ENCODE assay signal across 12 mouse cellular contexts in genomic region chr2:72554603-72555002, GRCm38 (mm10).
A peak's percentile ranks its signal among the peaks of the same experiment; 100 is the strongest.
DNase-seq lines count a peak whose midpoint lies in the region; ATAC-seq and TF ChIP-seq lines count a peak whose summit lies in the region.
"Had no signal": no experiment of that assay in that cellular context is flagged by ENCODE, and none has a peak within 500 bp of the region (broad histone marks: within the 10 kb centered on the region; RNA-seq: fewer than 3 reads in every experiment).

No protein-coding gene starts in this region.

- no peak overlapping the region for H3K27ac ChIP-seq in kidney, adult 2 months (ENCODE audit: insufficient read depth, low read depth, low read length)
- H3K27ac ChIP-seq in midbrain, embryonic 11.5 days (ENCODE audit: low read depth, low read length): no peak overlapping the region
- H3K27ac ChIP-seq: intestine, embryonic 15.5 days; midbrain, embryonic 13.5 days; neural tube, embryonic 12.5 days had no signal

- no peaks in the 10 kb centered on the region for H3K36me3 ChIP-seq in kidney, adult 2 months (ENCODE audit: control insufficient read depth, insufficient read depth, low read length)
- H3K36me3 ChIP-seq in midbrain, embryonic 11.5 days (ENCODE audit: control insufficient read depth, insufficient read depth, low read length): no peaks in the 10 kb centered on the region
- H3K36me3 ChIP-seq: intestine, embryonic 15.5 days; midbrain, embryonic 13.5 days; neural tube, embryonic 12.5 days had no signal

- no peaks in the 10 kb centered on the region for H3K4me1 ChIP-seq in kidney, adult 2 months (ENCODE audit: control insufficient read depth, insufficient read depth, low read length)
- peaks cover 7% of the 10 kb centered on the region; the same call in 1 of the 2 replicates for H3K4me1 ChIP-seq in midbrain, embryonic 11.5 days (ENCODE audit: control insufficient read depth, insufficient read depth, low read length)
- H3K4me1 ChIP-seq: neural tube, embryonic 12.5 days had no signal

- peak; percentile 27 for DNase-seq in kidney, adult 2 months
- no peak for DNase-seq in kidney, adult 9 months
- peak; percentile 42 for DNase-seq in adrenal gland, postnatal 14 days
- DNase-seq in gastrocnemius, postnatal 14 days: peak; percentile 55
- DNase-seq in lung, postnatal 10 days: peak; percentile 80
- DNase-seq in cerebellum, postnatal 25 days: no peak
- no peak for DNase-seq in spleen, postnatal 10 days (ENCODE audit: low spot score in 2 of 2)
- no peak for DNase-seq in midbrain, embryonic 11.5 days (ENCODE audit: low spot score, missing footprints)
- DNase-seq: thymus, postnatal 4 days had no signal

- intact Hi-C loops in gastrocnemius, postnatal 14 days (cut with DNase I; ENCODE audit: low total_unique reads): no loop called here

- no peak overlapping the region for H3K9ac ChIP-seq in midbrain, embryonic 11.5 days (ENCODE audit: low read length)
- H3K9ac ChIP-seq: intestine, embryonic 15.5 days; midbrain, embryonic 13.5 days; neural tube, embryonic 12.5 days had no signal

- no peak for TF ChIP-seq CTCF in kidney, adult 2 months (conservative IDR thresholded peaks at IDR 0.05; ENCODE audit: insufficient read depth, insufficient read length, low read depth, low read length)

- no peak overlapping the region for H3K4me2 ChIP-seq in midbrain, embryonic 11.5 days
- H3K4me2 ChIP-seq: intestine, embryonic 15.5 days; midbrain, embryonic 13.5 days; neural tube, embryonic 12.5 days had no signal

- no peak for ATAC-seq in midbrain, embryonic 11.5 days (ENCODE audit: low FRiP score)
- ATAC-seq: intestine, embryonic 15.5 days; midbrain, embryonic 13.5 days had no signal

- no peaks in the 10 kb centered on the region for H3K27me3 ChIP-seq in kidney, adult 2 months (replicated peaks; ENCODE audit: control insufficient read depth, insufficient read depth, low read length)
- H3K27me3 ChIP-seq in midbrain, embryonic 11.5 days (ENCODE audit: control insufficient read depth, insufficient read depth, low read length): peaks cover 6% of the 10 kb centered on the region; the same call in 1 of the 2 replicates
- H3K27me3 ChIP-seq: intestine, embryonic 15.5 days; neural tube, embryonic 12.5 days had no signal

- no peaks in the 10 kb centered on the region for H3K9me3 ChIP-seq in midbrain, embryonic 11.5 days (ENCODE audit: control insufficient read depth, low read length)
- H3K9me3 ChIP-seq: intestine, embryonic 15.5 days; midbrain, embryonic 13.5 days had no signal

- H3K4me3 ChIP-seq in kidney, adult 2 months (ENCODE audit: insufficient read depth, low read depth, low read length): no peak overlapping the region
- H3K4me3 ChIP-seq in midbrain, embryonic 11.5 days (ENCODE audit: low read depth, low read length): no peak overlapping the region
- H3K4me3 ChIP-seq: intestine, embryonic 15.5 days; midbrain, embryonic 13.5 days; neural tube, embryonic 12.5 days had no signal

- no peak for TF ChIP-seq POLR2A in kidney, adult 2 months (IDR thresholded peaks at IDR 0.05; ENCODE audit: low read depth, low read length)

- WGBS in kidney, adult 2 months: 77% methylated on average over 5 of the region's 5 CpGs
- 84% methylated on average over 5 of the region's 5 CpGs for WGBS in midbrain, embryonic 11.5 days

Comparison
In these comparisons a context has a peak if more than half of its experiments do, and no peak if none do; other contexts are left out.
1. DNase-seq: peak in kidney, adult 2 months (single experiment), adrenal gland, postnatal 14 days (single experiment), gastrocnemius, postnatal 14 days (single experiment) and lung, postnatal 10 days (single experiment); none in kidney, adult 9 months (single experiment), cerebellum, postnatal 25 days (0 of 2), spleen, postnatal 10 days (0 of 2) and midbrain, embryonic 11.5 days (single experiment).